Mouse (Mus musculus) E14TG2a.4 (cell line): ENCODE data around the gene Psen2.

Experiments
- H3K27me3 ChIP-seq: 2 replicates; pipeline ENCODE4 v1.6.1; 2014; ENCODE audit warnings: low read length, control low read depth; ENCODE audit not compliant: insufficient read depth
- H3K36me3 ChIP-seq: 2 replicates; pipeline ENCODE4 v1.6.1; 2014; ENCODE audit warnings: low read length, control low read depth; ENCODE audit not compliant: insufficient read depth
- H3K4me1 ChIP-seq: replicated peaks from 2 replicates; pipeline ENCODE4 v1.6.1; 2014; ENCODE audit warnings: low read depth, low read length, control low read depth
- H3K4me3 ChIP-seq: replicated peaks from 2 replicates; pipeline ENCODE4 v1.5.1; 2014; ENCODE audit warnings: mild to moderate bottlenecking, low read length
- H3K9me3 ChIP-seq: 2 replicates; pipeline ENCODE4 v1.6.1; 2014; ENCODE audit warnings: low read length, control low read depth
- CTCF ChIP-seq: conservative IDR thresholded peaks from 2 replicates; pipeline ENCODE4 v1.5.1; 2014; ENCODE audit warnings: low read length
- NANOG ChIP-seq: IDR thresholded peaks from 2 replicates; pipeline ENCODE4 v1.6.1; 2014; ENCODE audit warnings: borderline replicate concordance, low read length, mixed read lengths
- POU5F1 ChIP-seq: IDR thresholded peaks from 2 replicates; pipeline ENCODE4 v1.6.1; 2014; ENCODE audit warnings: low read length, borderline replicate concordance

Gene Psen2

GRCm38 (mm10) chr1:180283813-180284768 is 20.9 kb upstream of the Psen2 start:
- peaks cover 5% of the 10 kb centered on the region; the same call in 1 of the 2 replicates for H3K9me3 ChIP-seq
- H3K4me1 ChIP-seq: peaks cover 40% of the 10 kb centered on the region
- H3K27me3 ChIP-seq: peaks cover 28% of the 10 kb centered on the region
- TF ChIP-seq CTCF: no peak
- no peak for TF ChIP-seq POU5F1
- TF ChIP-seq NANOG: no peak
- no peak overlapping the region for H3K4me3 ChIP-seq
- no peaks in the 10 kb centered on the region for H3K36me3 ChIP-seq

- H3K27me3 ChIP-seq: peaks cover 28% of the 10 kb centered on the region
- no peaks in the 10 kb centered on the region for H3K36me3 ChIP-seq
- TF ChIP-seq NANOG: no peak
- no peak overlapping the region for H3K4me3 ChIP-seq
- H3K4me1 ChIP-seq: peaks cover 41% of the 10 kb centered on the region
- peaks cover 5% of the 10 kb centered on the region; the same call in 1 of the 2 replicates for H3K9me3 ChIP-seq
Observed at GRCm38 (mm10) chr1:180282581-180282980, 19.3 kb upstream of the Psen2 start.

- Histone ChIP-seq H3K9me3 (peaks cover 5% of the 10 kb centered on the region; the same call in 1 of the 2 replicates), H3K27me3 (peaks cover 13% of the 10 kb centered on the region), H3K36me3 (no peaks in the 10 kb centered on the region), H3K4me3 (no peak overlapping the region), H3K4me1 (peaks cover 32% of the 10 kb centered on the region)
- TF ChIP-seq CTCF (no peak), POU5F1 (no peak), NANOG (no peak)
Observed at GRCm38 (mm10) chr1:180279648-180280047, 16.4 kb upstream of the Psen2 start.

- no peaks in the 10 kb centered on the region for H3K36me3 ChIP-seq
- no peaks in the 10 kb centered on the region for H3K27me3 ChIP-seq
- H3K9me3 ChIP-seq: no peaks in the 10 kb centered on the region
- TF ChIP-seq POU5F1: no peak
- no peak for TF ChIP-seq CTCF
- TF ChIP-seq NANOG: no peak
- no peak overlapping the region for H3K4me3 ChIP-seq
- H3K4me1 ChIP-seq: peaks cover 20% of the 10 kb centered on the region
Observed at GRCm38 (mm10) chr1:180277563-180277962, 14.3 kb upstream of the Psen2 start.

GRCm38 (mm10) chr1:180274725-180275308 is 11.6 kb upstream of the Psen2 start:
- H3K27me3 ChIP-seq: no peaks in the 10 kb centered on the region
- no peaks in the 10 kb centered on the region for H3K36me3 ChIP-seq
- no peak overlapping the region for H3K4me3 ChIP-seq
- peaks cover 10% of the 10 kb centered on the region for H3K4me1 ChIP-seq
- TF ChIP-seq CTCF: no peak
- TF ChIP-seq POU5F1: no peak
- no peak for TF ChIP-seq NANOG
- H3K9me3 ChIP-seq: no peaks in the 10 kb centered on the region

GRCm38 (mm10) chr1:180269033-180269432 is 5.8 kb upstream of the Psen2 start:
- Histone ChIP-seq H3K36me3 (no peaks in the 10 kb centered on the region), H3K4me1 (peaks cover 10% of the 10 kb centered on the region; the same call in 1 of the 2 replicates), H3K9me3 (no peaks in the 10 kb centered on the region), H3K4me3 (no peak overlapping the region), H3K27me3 (peaks cover 32% of the 10 kb centered on the region)
- TF ChIP-seq POU5F1 (no peak), NANOG (no peak), CTCF (no peak)

- H3K4me1 ChIP-seq: peaks cover 10% of the 10 kb centered on the region; the same call in 1 of the 2 replicates
- H3K27me3 ChIP-seq: peaks cover 34% of the 10 kb centered on the region
- H3K9me3 ChIP-seq: no peaks in the 10 kb centered on the region
- H3K4me3 ChIP-seq: no peak overlapping the region
- TF ChIP-seq CTCF (peak; percentile 65), NANOG (no peak)
- no peaks in the 10 kb centered on the region for H3K36me3 ChIP-seq
Observed at GRCm38 (mm10) chr1:180268249-180269031, 5.2 kb upstream of the Psen2 start.

- Histone ChIP-seq H3K27me3 (peaks cover 34% of the 10 kb centered on the region), H3K36me3 (no peaks in the 10 kb centered on the region), H3K9me3 (no peaks in the 10 kb centered on the region), H3K4me1 (peaks cover 10% of the 10 kb centered on the region; the same call in 1 of the 2 replicates), H3K4me3 (no peak overlapping the region)
- TF ChIP-seq NANOG (no peak), POU5F1 (no peak)
Observed at GRCm38 (mm10) chr1:180267151-180267550, 3.9 kb upstream of the Psen2 start.
